Mouse (Mus musculus): Measurements from ENCODE around the gene Gdf3. TPM values are rescaled to one million over a fixed set of nuclear protein-coding genes. Genes with fewer than 3 reads are reported as not detected.
A peak's percentile ranks its signal among the peaks of the same experiment; 100 is the strongest.

Gdf3 gene
- polyA plus RNA-seq, 1 experiment from 2014 or later: not detected

- Histone ChIP-seq H3K4me2 (replicated peaks) (no peak overlapping the region), H3K4me3 (replicated peaks; ENCODE audit: low read length) (no peak overlapping the region), H3K27ac (no peak overlapping the region), H3K36me3 (replicated peaks; ENCODE audit: control insufficient read depth, insufficient read depth) (no peaks in the 10 kb centered on the region), H3K9me3 (ENCODE audit: control insufficient read depth, low read length) (no peaks in the 10 kb centered on the region), H3K9ac (no peak overlapping the region), H3K27me3 (ENCODE audit: control insufficient read depth, insufficient read depth, low read length) (no peaks in the 10 kb centered on the region), H3K4me1 (replicated peaks; ENCODE audit: control insufficient read depth, insufficient read depth, low read length) (no peaks in the 10 kb centered on the region)
- DNase-seq (ENCODE audit: low spot score): no peak
- ATAC-seq (ENCODE audit: low FRiP score): no peak
- WGBS: 72% methylated on average over 10 of the region's 10 CpGs
Measured at GRCm38 (mm10) chr6:122608434-122609376, 1.2 kb downstream of the Gdf3 start.

DNA sequence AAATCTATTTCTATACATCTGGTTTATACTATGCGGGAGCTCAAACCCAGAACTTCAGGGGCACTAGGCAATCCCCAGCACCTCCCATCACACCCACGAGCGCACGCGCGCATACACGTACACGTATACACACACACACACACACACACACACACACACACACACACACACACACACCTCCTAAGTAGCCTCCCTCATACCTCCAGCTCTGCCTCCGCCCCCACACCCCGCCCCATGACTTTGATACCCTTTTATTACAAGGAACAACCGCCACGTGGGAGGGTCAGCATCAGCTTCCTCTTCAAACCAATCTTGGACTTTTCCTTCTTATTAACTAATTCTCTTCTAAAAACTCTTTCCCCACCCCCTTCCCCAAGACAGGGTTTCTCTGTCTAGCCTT is 2.2 kb downstream of the Gdf3 start:
- Histone ChIP-seq H3K9me3 (ENCODE audit: control insufficient read depth, low read length) (no peaks in the 10 kb centered on the region), H3K4me3 (replicated peaks; ENCODE audit: low read length) (no peak overlapping the region), H3K27ac (no peak overlapping the region), H3K27me3 (ENCODE audit: control insufficient read depth, insufficient read depth, low read length) (no peaks in the 10 kb centered on the region), H3K4me2 (replicated peaks) (no peak overlapping the region), H3K9ac (no peak overlapping the region), H3K36me3 (replicated peaks; ENCODE audit: control insufficient read depth, insufficient read depth) (no peaks in the 10 kb centered on the region), H3K4me1 (replicated peaks; ENCODE audit: control insufficient read depth, insufficient read depth, low read length) (no peaks in the 10 kb centered on the region)
- ATAC-seq (ENCODE audit: low FRiP score) (no peak), DNase-seq (ENCODE audit: low spot score) (no peak)
- WGBS: 96% methylated on average over 12 of the region's 12 CpGs

- H3K27me3 ChIP-seq (ENCODE audit: control insufficient read depth, insufficient read depth, low read length): no peaks in the 10 kb centered on the region
Measured at GRCm38 (mm10) chr6:122606661-122607060, 3.2 kb downstream of the Gdf3 start.

GRCm38 (mm10) chr6:122605483-122605882 is 4.4 kb downstream of the Gdf3 start:
- Histone ChIP-seq H3K4me1 (replicated peaks; ENCODE audit: control insufficient read depth, insufficient read depth, low read length) (no peaks in the 10 kb centered on the region), H3K4me2 (replicated peaks) (no peak overlapping the region), H3K9me3 (ENCODE audit: control insufficient read depth, low read length) (no peaks in the 10 kb centered on the region), H3K27me3 (ENCODE audit: control insufficient read depth, insufficient read depth, low read length) (no peaks in the 10 kb centered on the region), H3K4me3 (replicated peaks; ENCODE audit: low read length) (no peak overlapping the region), H3K36me3 (replicated peaks; ENCODE audit: control insufficient read depth, insufficient read depth) (no peaks in the 10 kb centered on the region), H3K9ac (no peak overlapping the region), H3K27ac (no peak overlapping the region)
- DNase-seq (ENCODE audit: low spot score) (no peak), ATAC-seq (ENCODE audit: low FRiP score) (no peak)
- WGBS: 94% methylated on average over 8 of the region's 8 CpGs

More at GRCm38 (mm10) chr6:122606661-122607060, 3.2 kb downstream of the Gdf3 start:
- Histone ChIP-seq H3K9ac (no peak overlapping the region), H3K4me2 (replicated peaks) (no peak overlapping the region), H3K36me3 (replicated peaks; ENCODE audit: control insufficient read depth, insufficient read depth) (no peaks in the 10 kb centered on the region), H3K27ac (no peak overlapping the region), H3K9me3 (ENCODE audit: control insufficient read depth, low read length) (no peaks in the 10 kb centered on the region), H3K4me1 (replicated peaks; ENCODE audit: control insufficient read depth, insufficient read depth, low read length) (no peaks in the 10 kb centered on the region), H3K4me3 (replicated peaks; ENCODE audit: low read length) (no peak overlapping the region)
- DNase-seq (ENCODE audit: low spot score): no peak
- ATAC-seq (ENCODE audit: low FRiP score): no peak
- 97% methylated on average over 11 of the region's 11 CpGs for WGBS

GRCm38 (mm10) chr6:122604260-122604659 is 5.6 kb downstream of the Gdf3 start:
- no peak for ATAC-seq (ENCODE audit: low FRiP score)
- no peaks in the 10 kb centered on the region for H3K9me3 ChIP-seq (ENCODE audit: control insufficient read depth, low read length)
- H3K4me2 ChIP-seq (replicated peaks): no peak overlapping the region
- no peaks in the 10 kb centered on the region for H3K4me1 ChIP-seq (replicated peaks; ENCODE audit: control insufficient read depth, insufficient read depth, low read length)
- H3K36me3 ChIP-seq (replicated peaks; ENCODE audit: control insufficient read depth, insufficient read depth): no peaks in the 10 kb centered on the region
- H3K27ac ChIP-seq: no peak overlapping the region
- DNase-seq (ENCODE audit: low spot score): no peak
- no peak overlapping the region for H3K9ac ChIP-seq
- H3K27me3 ChIP-seq (ENCODE audit: control insufficient read depth, insufficient read depth, low read length): no peaks in the 10 kb centered on the region
- no peak overlapping the region for H3K4me3 ChIP-seq (replicated peaks; ENCODE audit: low read length)

GRCm38 (mm10) chr6:122602992-122603322 is 6.9 kb downstream of the Gdf3 start:
- no peak for ATAC-seq (ENCODE audit: low FRiP score)
- Histone ChIP-seq H3K36me3 (replicated peaks; ENCODE audit: control insufficient read depth, insufficient read depth) (no peaks in the 10 kb centered on the region), H3K4me1 (replicated peaks; ENCODE audit: control insufficient read depth, insufficient read depth, low read length) (no peaks in the 10 kb centered on the region), H3K4me3 (replicated peaks; ENCODE audit: low read length) (no peak overlapping the region), H3K9me3 (ENCODE audit: control insufficient read depth, low read length) (no peaks in the 10 kb centered on the region), H3K27me3 (ENCODE audit: control insufficient read depth, insufficient read depth, low read length) (no peaks in the 10 kb centered on the region), H3K4me2 (replicated peaks) (peak overlapping the region; percentile 55), H3K9ac (no peak overlapping the region), H3K27ac (no peak overlapping the region)
- DNase-seq (ENCODE audit: low spot score): no peak
- 70% methylated on average over 1 of the region's 1 CpGs for WGBS

DNA sequence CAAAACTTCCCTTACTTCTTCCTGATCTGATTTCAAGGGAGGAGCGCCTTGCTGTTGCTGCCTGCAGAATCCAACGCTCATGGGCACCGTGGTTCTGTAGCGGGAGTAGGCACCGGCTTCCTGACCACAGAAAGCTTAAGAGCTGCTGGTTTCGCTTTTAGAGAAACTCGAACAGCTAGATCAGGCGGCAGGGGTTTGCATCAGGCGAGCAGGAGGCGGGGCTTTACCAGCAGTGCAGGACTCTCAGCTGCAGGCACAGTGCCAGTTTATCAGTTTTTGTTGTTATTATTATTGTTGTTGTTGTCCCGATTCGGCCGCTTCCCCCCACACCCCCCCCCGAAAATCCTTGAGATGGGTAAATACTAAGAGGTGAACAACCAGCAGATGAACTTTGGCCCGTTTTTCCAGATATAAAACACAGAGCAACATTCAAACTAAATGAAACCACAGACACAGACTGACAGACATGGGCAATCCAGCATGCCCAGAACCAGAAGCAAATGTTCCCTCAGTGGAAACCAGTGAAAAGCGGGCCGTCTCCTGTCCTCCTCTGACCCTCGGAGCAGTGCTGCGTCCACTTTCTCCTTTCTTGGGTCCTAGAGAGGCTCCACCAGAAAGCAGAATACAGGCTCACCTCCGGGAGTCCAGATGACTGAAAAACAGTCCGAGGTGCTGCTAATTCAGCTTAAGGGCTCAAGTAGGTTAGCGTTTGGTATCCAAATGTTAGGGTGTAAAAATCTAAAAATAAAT is 7.5 kb downstream of the Gdf3 start, which contains the start of gene Apobec1:
Apobec1 (minus strand) TSS at position 203 of the 750 bp plus-strand sequence.
- Histone ChIP-seq H3K9ac (peak within 1 kb of the TSS; percentile 49; the same call in 1 of the 2 replicates), H3K27me3 (ENCODE audit: control insufficient read depth, insufficient read depth, low read length) (no peaks in the 10 kb centered on the region), H3K36me3 (replicated peaks; ENCODE audit: control insufficient read depth, insufficient read depth) (no peaks in the 10 kb centered on the region), H3K27ac (no peak within 1 kb of the TSS), H3K4me3 (replicated peaks; ENCODE audit: low read length) (peak within 1 kb of the TSS; percentile 20), H3K9me3 (ENCODE audit: control insufficient read depth, low read length) (no peaks in the 10 kb centered on the region), H3K4me2 (replicated peaks) (peak within 1 kb of the TSS; percentile 55), H3K4me1 (replicated peaks; ENCODE audit: control insufficient read depth, insufficient read depth, low read length) (no peaks in the 10 kb centered on the region)
- WGBS: 8% methylated on average over 22 of the region's 22 CpGs
- peak; percentile 60; the same call in 1 of the 2 replicates for ATAC-seq (ENCODE audit: low FRiP score)
- peak; percentile 49 for DNase-seq (ENCODE audit: low spot score)

DNA sequence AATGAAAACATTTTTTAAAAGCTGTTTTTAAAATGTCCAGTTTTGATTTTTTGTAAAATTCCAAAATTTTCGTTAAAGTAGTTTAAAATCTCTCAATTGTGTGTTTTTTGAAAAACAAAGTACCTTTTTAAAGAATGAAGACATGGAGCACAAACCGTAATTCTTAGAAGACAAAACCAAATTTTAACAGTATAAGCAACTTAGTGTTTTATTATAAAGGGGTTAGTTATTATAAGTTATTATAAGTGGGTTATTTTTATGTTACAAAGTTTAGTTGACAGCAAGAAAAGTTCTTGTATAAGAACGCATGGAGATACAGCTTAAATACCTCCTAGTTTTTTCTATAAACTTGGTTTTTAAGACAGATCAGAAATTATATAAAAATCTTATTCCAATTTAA is 8.3 kb downstream of the Gdf3 start:
- ATAC-seq (ENCODE audit: low FRiP score) (no peak), DNase-seq (ENCODE audit: low spot score) (no peak)
- Histone ChIP-seq H3K4me3 (replicated peaks; ENCODE audit: low read length) (peak overlapping the region; percentile 20; the same call in 1 of the 2 replicates), H3K9me3 (ENCODE audit: control insufficient read depth, low read length) (no peaks in the 10 kb centered on the region), H3K36me3 (replicated peaks; ENCODE audit: control insufficient read depth, insufficient read depth) (no peaks in the 10 kb centered on the region), H3K27ac (no peak overlapping the region), H3K27me3 (ENCODE audit: control insufficient read depth, insufficient read depth, low read length) (no peaks in the 10 kb centered on the region), H3K4me1 (replicated peaks; ENCODE audit: control insufficient read depth, insufficient read depth, low read length) (no peaks in the 10 kb centered on the region), H3K9ac (no peak overlapping the region), H3K4me2 (replicated peaks) (peak overlapping the region; percentile 55)
- 91% methylated on average over 3 of the region's 3 CpGs for WGBS

DNA sequence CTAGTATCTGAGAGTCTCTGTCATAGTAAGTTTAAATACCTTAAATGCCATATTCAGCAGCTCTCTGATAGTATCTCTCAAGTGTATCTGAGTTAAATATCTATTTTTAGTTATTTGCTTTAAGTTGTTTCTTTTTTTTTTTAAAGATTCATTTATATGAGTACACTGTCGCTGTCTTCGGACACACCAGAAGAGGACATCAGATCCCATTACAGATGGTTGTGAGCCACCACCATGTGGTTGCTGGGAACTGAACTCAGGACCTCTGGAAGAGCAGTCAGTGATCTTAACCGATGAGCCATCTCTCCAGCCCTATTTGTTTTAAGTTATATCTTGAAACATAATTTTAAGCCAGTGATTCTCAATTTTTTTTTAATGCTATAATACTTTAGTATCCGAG is 8.9 kb downstream of the Gdf3 start:
- Histone ChIP-seq H3K9me3 (ENCODE audit: control insufficient read depth, low read length) (no peaks in the 10 kb centered on the region), H3K27ac (no peak overlapping the region), H3K4me1 (replicated peaks; ENCODE audit: control insufficient read depth, insufficient read depth, low read length) (no peaks in the 10 kb centered on the region), H3K4me3 (replicated peaks; ENCODE audit: low read length) (no peak overlapping the region), H3K27me3 (ENCODE audit: control insufficient read depth, insufficient read depth, low read length) (no peaks in the 10 kb centered on the region), H3K4me2 (replicated peaks) (no peak overlapping the region), H3K36me3 (replicated peaks; ENCODE audit: control insufficient read depth, insufficient read depth) (no peaks in the 10 kb centered on the region), H3K9ac (no peak overlapping the region)
- 94% methylated on average over 4 of the region's 4 CpGs for WGBS
- ATAC-seq (ENCODE audit: low FRiP score) (no peak), DNase-seq (ENCODE audit: low spot score) (no peak)

All from hindbrain, embryonic 14.5 days (tissue).